25 mouse cellular contexts compared by ENCODE assay signal in the genomic region with DNA sequence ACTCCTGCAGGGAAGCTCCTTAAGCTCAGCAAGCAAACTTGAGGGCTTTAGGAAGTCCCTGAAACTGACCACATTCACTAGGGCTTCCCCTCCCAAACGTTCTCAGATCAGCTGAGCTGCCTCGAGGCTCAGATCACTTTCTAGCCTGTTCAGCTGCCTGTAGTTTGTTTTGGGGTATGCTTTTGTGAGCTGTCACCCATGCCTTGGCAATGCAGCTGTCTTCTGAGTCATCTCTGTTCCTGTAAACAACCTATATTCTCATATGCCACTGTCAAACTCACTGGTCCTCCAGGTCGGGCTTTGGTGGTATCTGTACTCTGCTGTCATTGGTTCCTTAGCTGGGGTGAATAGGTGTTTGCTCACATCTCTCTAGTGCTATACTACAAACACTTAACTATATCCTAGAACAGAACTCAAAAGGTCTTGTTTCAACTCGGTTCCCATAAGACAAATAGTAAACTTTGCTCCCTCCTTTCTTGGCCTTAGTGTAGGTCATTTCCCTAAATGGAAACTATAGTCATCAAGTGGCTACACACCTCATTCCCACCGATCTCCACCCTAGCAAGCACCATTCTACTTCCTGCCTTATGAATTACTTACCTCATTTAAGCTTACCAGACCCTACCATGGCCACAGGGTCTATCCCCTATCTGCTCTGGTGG. TPM values are rescaled to one million over a fixed set of nuclear protein-coding genes. Genes with fewer than 3 reads are reported as not detected.
DNase-seq lines count a peak whose midpoint lies in the region; ATAC-seq and TF ChIP-seq lines count a peak whose summit lies in the region.
"Had no signal": no experiment of that assay in that cellular context is flagged by ENCODE, and none has a peak within 500 bp of the region (broad histone marks: within the 10 kb centered on the region; RNA-seq: fewer than 3 reads in every experiment).

No protein-coding gene starts in this region.

- peaks cover 5% of the 10 kb centered on the region for H3K79me2 ChIP-seq in myocyte (ENCODE audit: control insufficient read depth, insufficient read depth)

- no peak overlapping the region for H3K4me2 ChIP-seq in lung, embryonic 15.5 days
- H3K4me2 ChIP-seq in myocyte (ENCODE audit: low read depth) = no peak overlapping the region
- H3K4me2 ChIP-seq: embryonic facial prominence, embryonic 12.5 days; embryonic facial prominence, embryonic 15.5 days; heart, embryonic 11.5 days; hindbrain, embryonic 13.5 days had no signal

- no peak overlapping the region for H3K4me3 ChIP-seq in lung, embryonic 15.5 days
- H3K4me3 ChIP-seq in lung, adult 2 months (replicated peaks; ENCODE audit: extremely low read depth, low read depth, low read length) = no peak overlapping the region
- H3K4me3 ChIP-seq in myocyte = no peak overlapping the region
- H3K4me3 ChIP-seq: embryonic facial prominence, embryonic 12.5 days; embryonic facial prominence, embryonic 15.5 days; gastrocnemius, adult 2 months; hindbrain, embryonic 10.5 days; hindbrain, embryonic 13.5 days had no signal

- TF ChIP-seq POLR2A in lung, adult 2 months (IDR thresholded peaks at IDR 0.05; ENCODE audit: borderline replicate concordance, extremely low read depth, low read depth, low read length) = no peak
- no peak for TF ChIP-seq POLR2A in myocyte (IDR thresholded peaks at IDR 0.05; ENCODE audit: insufficient read length, low read depth)

- peaks cover 6% of the 10 kb centered on the region for H3K4me1 ChIP-seq in lung, embryonic 15.5 days
- H3K4me1 ChIP-seq in lung, adult 2 months (ENCODE audit: control insufficient read depth, insufficient read depth, low read length) = no peaks in the 10 kb centered on the region
- H3K4me1 ChIP-seq: embryonic facial prominence, embryonic 12.5 days had no signal

- WGBS in lung, embryonic 15.5 days = 57% methylated on average over 5 of the region's 5 CpGs
- 48% methylated on average over 5 of the region's 5 CpGs for WGBS in lung, adult 2 months

- no peak for ATAC-seq in lung, embryonic 15.5 days (ENCODE audit: borderline replicate concordance, extremely low read depth, low FRiP score, low TSS enrichment)
- ATAC-seq: activated CD4-positive, CD25-positive, alpha-beta regulatory T cell, adult 4 months; CD4-positive, CD25-positive, alpha-beta regulatory T cell, adult 4 months; forebrain, embryonic 14.5 days; forebrain, postnatal 0 days; hindbrain, embryonic 16.5 days had no signal

- no peak overlapping the region for H3K9ac ChIP-seq in lung, embryonic 15.5 days
- H3K9ac ChIP-seq: embryonic facial prominence, embryonic 12.5 days; embryonic facial prominence, embryonic 15.5 days; forebrain, postnatal 0 days; hindbrain, embryonic 13.5 days had no signal

- no peaks in the 10 kb centered on the region for H3K27me3 ChIP-seq in lung, embryonic 15.5 days
- H3K27me3 ChIP-seq in myocyte (ENCODE audit: control insufficient read depth, insufficient read depth, insufficient read length) = no peaks in the 10 kb centered on the region
- H3K27me3 ChIP-seq: embryonic facial prominence, embryonic 12.5 days; embryonic facial prominence, embryonic 15.5 days; hindbrain, embryonic 13.5 days had no signal

- H3ac ChIP-seq in myocyte (ENCODE audit: control insufficient read depth, insufficient read length) = no peak overlapping the region

- no peaks in the 10 kb centered on the region for H3K9me3 ChIP-seq in lung, embryonic 15.5 days
- H3K9me3 ChIP-seq: embryonic facial prominence, embryonic 12.5 days; embryonic facial prominence, embryonic 15.5 days; hindbrain, embryonic 10.5 days; hindbrain, embryonic 13.5 days had no signal

- peak overlapping the region; percentile 49; the same call in 1 of the 2 replicates for H3K27ac ChIP-seq in lung, embryonic 15.5 days
- H3K27ac ChIP-seq: embryonic facial prominence, embryonic 12.5 days; embryonic facial prominence, embryonic 15.5 days; gastrocnemius, adult 2 months; hindbrain, embryonic 10.5 days; hindbrain, embryonic 13.5 days had no signal

- no peak for TF ChIP-seq CTCF in lung, adult 2 months (IDR thresholded peaks at IDR 0.05; ENCODE audit: insufficient read depth, low read length)

- DNase-seq in lung, adult 2 months = no peak
- DNase-seq in lung, postnatal 25 days (ENCODE audit: low spot score) = peak; percentile 68
- DNase-seq in lung, postnatal 10 days = no peak
- no peak for DNase-seq in thymus, postnatal 0 days (ENCODE audit: low spot score)
- DNase-seq: adrenal gland, adult 8-10 months; adrenal gland, postnatal 25 days; B cell, adult 2 months; cerebellum, adult 18-20 months; cerebellum, adult 9-11 months; cerebellum, postnatal 25 days; forebrain, postnatal 0 days; gastrocnemius, adult 2 months; gastrocnemius, postnatal 14 days; heart, adult 11 months had no signal

- H3K36me3 ChIP-seq in lung, embryonic 15.5 days = peaks cover 82% of the 10 kb centered on the region
- H3K36me3 ChIP-seq in myocyte (ENCODE audit: control insufficient read depth, insufficient read depth) = peaks cover 11% of the 10 kb centered on the region

TF ChIP-seq in myocyte, 11 proteins besides CTCF, POLR2A, EP300 and RAD21:
- peak in 2 of 3 experiments; percentile 50 to 76 for TF ChIP-seq MYOD1 (IDR thresholded peaks at IDR 0.05; ENCODE audit: control insufficient read depth in 1 of 3, insufficient read length in 2 of 3, low read depth in 2 of 3)
- TF ChIP-seq POLR2AphosphoS2 (IDR thresholded peaks at IDR 0.05; ENCODE audit: insufficient read length, low read depth) = no peak
- peak in 2 of 3 experiments; percentile 47 to 83 for TF ChIP-seq MYOG (IDR thresholded peaks at IDR 0.05; ENCODE audit: control insufficient read depth in 1 of 3, insufficient read depth in 1 of 3, insufficient read length in 2 of 3, low read depth in 2 of 3)
TF ChIP-seq in myocyte: peak in this region for 2.

RNA-seq across cellular contexts. Expression of a gene that starts 7.4 kb away (rescaled TPM):
- 232 and 246 TPM in 2 replicates for polyA plus RNA-seq in lung, embryonic 15.5 days (2015; fragmentation: Nextera tagmentation; extraction: Ambion mirVana)
- polyA plus RNA-seq in lung, adult 2 months (2012; rRNA removed) = 58.6 and 66.5 TPM in 2 replicates
- 85.6 TPM for polyA plus RNA-seq in myocyte (2012; fragmentation: generic; extraction: Trizol)
- 174 and 203 TPM in 2 replicates for polyA plus RNA-seq in thymus, postnatal 0 days (2015; fragmentation: Nextera tagmentation; extraction: Ambion mirVana)

RNA-seq across cellular contexts. Expression of a gene that starts 22.8 kb away (rescaled TPM):
- 145 and 157 TPM in 2 replicates for polyA plus RNA-seq in lung, embryonic 15.5 days (2015; fragmentation: Nextera tagmentation; extraction: Ambion mirVana)
- 166 and 187 TPM in 2 replicates for polyA plus RNA-seq in lung, adult 2 months (2012; rRNA removed)
- 352 TPM for polyA plus RNA-seq in myocyte (2012; fragmentation: generic; extraction: Trizol)
- 60.8 and 80.4 TPM in 2 replicates for polyA plus RNA-seq in thymus, postnatal 0 days (2015; fragmentation: Nextera tagmentation; extraction: Ambion mirVana)

RNA-seq across cellular contexts. Expression of a gene that starts 26.7 kb away (rescaled TPM):
- polyA plus RNA-seq in lung, embryonic 15.5 days (2015; fragmentation: Nextera tagmentation; extraction: Ambion mirVana) = 11.4 TPM in 2 replicates
- polyA plus RNA-seq in lung, adult 2 months (2012; rRNA removed) = 40.9 and 51.2 TPM in 2 replicates
- 4.4 TPM for polyA plus RNA-seq in myocyte (2012; fragmentation: generic; extraction: Trizol)
- 2.6 and 2.8 TPM in 2 replicates for polyA plus RNA-seq in thymus, postnatal 0 days (2015; fragmentation: Nextera tagmentation; extraction: Ambion mirVana)

RNA-seq across cellular contexts. Expression of a gene that starts 32.1 kb away (rescaled TPM):
- polyA plus RNA-seq in lung, embryonic 15.5 days (2015; fragmentation: Nextera tagmentation; extraction: Ambion mirVana) = 8.3 and 9.3 TPM in 2 replicates
- 33.3 and 39.0 TPM in 2 replicates for polyA plus RNA-seq in lung, adult 2 months (2012; rRNA removed)
- polyA plus RNA-seq in myocyte (2012; fragmentation: generic; extraction: Trizol) = 202 TPM
- polyA plus RNA-seq in thymus, postnatal 0 days (2015; fragmentation: Nextera tagmentation; extraction: Ambion mirVana) = 10.1 and 10.6 TPM in 2 replicates
